Comparison of ENCODE assay signal across 10 mouse cellular contexts in genomic region chr10:43601511-43602396, GRCm38 (mm10). TPM values are rescaled to one million over a fixed set of nuclear protein-coding genes. Genes with fewer than 3 reads are reported as not detected.
DNase-seq lines count a peak whose midpoint lies in the region; ATAC-seq lines count a peak whose summit lies in the region.
"Had no signal": no experiment of that assay in that cellular context is flagged by ENCODE, and none has a peak within 500 bp of the region (broad histone marks: within the 10 kb centered on the region; RNA-seq: fewer than 3 reads in every experiment).

No protein-coding gene starts in this region.

- H3K27ac ChIP-seq in liver, embryonic 11.5 days (ENCODE audit: low read depth, low read length) = 0 out of 2 replicates have a peak overlapping the region, but pooled peaks have one; percentile 41
- H3K27ac ChIP-seq in forebrain, embryonic 13.5 days = peak overlapping the region; percentile 85
- H3K27ac ChIP-seq in limb, embryonic 12.5 days = peak overlapping the region; percentile 78
- H3K27ac ChIP-seq in neural tube, embryonic 15.5 days (replicated peaks) = peak overlapping the region; percentile 80

- H3K4me2 ChIP-seq in liver, embryonic 11.5 days = no peak overlapping the region
- peak overlapping the region; percentile 7; the same call in 1 of the 2 replicates for H3K4me2 ChIP-seq in forebrain, embryonic 13.5 days
- H3K4me2 ChIP-seq in limb, embryonic 12.5 days = peak overlapping the region; percentile 26
- H3K4me2 ChIP-seq in neural tube, embryonic 15.5 days = peak overlapping the region; percentile 26

- H3K9ac ChIP-seq in liver, embryonic 11.5 days (ENCODE audit: low read depth, low read length) = no peak overlapping the region
- H3K9ac ChIP-seq in forebrain, embryonic 13.5 days = no peak overlapping the region
- H3K9ac ChIP-seq in limb, embryonic 12.5 days (replicated peaks) = no peak overlapping the region; the same call in 1 of the 2 replicates
- H3K9ac ChIP-seq in neural tube, embryonic 15.5 days (replicated peaks) = no peak overlapping the region

- DNase-seq in liver, embryonic 11.5 days (ENCODE audit: low spot score) = no peak
- DNase-seq in liver (no peak), MN1 (ENCODE audit: low spot score) (no peak)
- DNase-seq in right cerebral cortex, adult 18-20 months = no peak
- DNase-seq: heart, postnatal 4 days had no signal

- H3K36me3 ChIP-seq in liver, embryonic 11.5 days (ENCODE audit: control insufficient read depth, insufficient read depth, low read length) = no peaks in the 10 kb centered on the region
- H3K36me3 ChIP-seq in forebrain, embryonic 13.5 days (ENCODE audit: poor library complexity, severe bottlenecking) = no peaks in the 10 kb centered on the region
- no peaks in the 10 kb centered on the region for H3K36me3 ChIP-seq in limb, embryonic 12.5 days
- H3K36me3 ChIP-seq in neural tube, embryonic 15.5 days = no peaks in the 10 kb centered on the region

- H3K4me3 ChIP-seq in liver, embryonic 11.5 days (ENCODE audit: low read depth, low read length) = no peak overlapping the region
- H3K4me3 ChIP-seq in forebrain, embryonic 13.5 days = no peak overlapping the region
- H3K4me3 ChIP-seq in limb, embryonic 12.5 days (replicated peaks) = no peak overlapping the region
- H3K4me3 ChIP-seq in neural tube, embryonic 15.5 days (replicated peaks) = no peak overlapping the region
- H3K4me3 ChIP-seq: erythroblast, embryonic 14.5 days had no signal

- H3K9me3 ChIP-seq in liver, embryonic 11.5 days (ENCODE audit: control insufficient read depth, low read length) = no peaks in the 10 kb centered on the region
- H3K9me3 ChIP-seq in forebrain, embryonic 13.5 days (replicated peaks) = no peaks in the 10 kb centered on the region
- H3K9me3 ChIP-seq in limb, embryonic 12.5 days = no peaks in the 10 kb centered on the region
- no peaks in the 10 kb centered on the region for H3K9me3 ChIP-seq in neural tube, embryonic 15.5 days (replicated peaks)

- 51% methylated on average over 14 of the region's 14 CpGs for WGBS in liver, embryonic 11.5 days
- WGBS in forebrain, embryonic 13.5 days = 44% methylated on average over 14 of the region's 14 CpGs
- WGBS in limb, embryonic 12.5 days = 28% methylated on average over 14 of the region's 14 CpGs
- WGBS in neural tube, embryonic 15.5 days = 16% methylated on average over 14 of the region's 14 CpGs

- no peaks in the 10 kb centered on the region for H3K27me3 ChIP-seq in liver, embryonic 11.5 days (replicated peaks; ENCODE audit: control insufficient read depth, insufficient read depth, low read length)
- no peaks in the 10 kb centered on the region for H3K27me3 ChIP-seq in forebrain, embryonic 13.5 days
- H3K27me3 ChIP-seq in limb, embryonic 12.5 days = no peaks in the 10 kb centered on the region
- no peaks in the 10 kb centered on the region for H3K27me3 ChIP-seq in neural tube, embryonic 15.5 days (replicated peaks)

- ATAC-seq in liver, embryonic 11.5 days (replicated peaks; ENCODE audit: low FRiP score) = no peak
- ATAC-seq in forebrain, embryonic 13.5 days = peak; percentile 83
- ATAC-seq in limb, embryonic 12.5 days (ENCODE audit: insufficient number of reproducible peaks, insufficient read depth, low FRiP score, low TSS enrichment, low read depth) = no peak
- ATAC-seq in neural tube, embryonic 15.5 days (ENCODE audit: low FRiP score) = peak; percentile 86
- no peak for ATAC-seq in activated CD4-positive, CD25-positive, alpha-beta regulatory T cell, adult 4 months

- peaks cover 14% of the 10 kb centered on the region for H3K4me1 ChIP-seq in liver, embryonic 11.5 days (replicated peaks; ENCODE audit: control insufficient read depth, insufficient read depth, low read length)
- H3K4me1 ChIP-seq in forebrain, embryonic 13.5 days = peaks cover 12% of the 10 kb centered on the region
- H3K4me1 ChIP-seq in limb, embryonic 12.5 days (replicated peaks) = peaks cover 24% of the 10 kb centered on the region; the same call in 1 of the 2 replicates
- peaks cover 15% of the 10 kb centered on the region for H3K4me1 ChIP-seq in neural tube, embryonic 15.5 days

RNA-seq across cellular contexts. Expression of gene Cd24a, which starts 23.7 kb away (rescaled TPM):
- 420 and 459 TPM in 2 replicates for polyA plus RNA-seq in liver, embryonic 11.5 days (2014; fragmentation: Nextera tagmentation; extraction: Ambion mirVana)
- polyA plus RNA-seq in forebrain, embryonic 13.5 days (2015; fragmentation: Nextera tagmentation; extraction: Ambion mirVana) = 700 and 710 TPM in 2 replicates
- 612 and 635 TPM in 2 replicates for polyA plus RNA-seq in limb, embryonic 12.5 days (2016; fragmentation: Nextera tagmentation; extraction: Ambion mirVana)
- 638 and 740 TPM in 2 replicates for polyA plus RNA-seq in neural tube, embryonic 15.5 days (2015; fragmentation: Nextera tagmentation; extraction: Ambion mirVana)
- 1 to 10 TPM in 1 of 2 experiments, not detected in 1; 6.1 TPM for polyA plus RNA-seq in activated CD4-positive, CD25-positive, alpha-beta regulatory T cell, adult 4 months (2017; shearing (Covaris generic))

Comparison
In these comparisons a context has a peak if more than half of its experiments do, and no peak if none do; other contexts are left out.
1. ATAC-seq: peak in forebrain, embryonic 13.5 days (single experiment) and neural tube, embryonic 15.5 days (single experiment); none in liver, embryonic 11.5 days (single experiment), limb, embryonic 12.5 days (single experiment) and activated CD4-positive, CD25-positive, alpha-beta regulatory T cell, adult 4 months (single experiment).
2. RNA of gene Cd24a, which starts 23.7 kb away (polyA plus RNA-seq): 638 to 740 TPM in neural tube, embryonic 15.5 days, 700 to 710 TPM in forebrain, embryonic 13.5 days, 612 to 635 TPM in limb, embryonic 12.5 days and 420 to 459 TPM in liver, embryonic 11.5 days; 6.1 TPM in activated CD4-positive, CD25-positive, alpha-beta regulatory T cell, adult 4 months; every median in the first group is over 10 times any median in the second.
3. Peak in every context shown above with its lines, with median percentiles within 50 percentile points of each other: H3K27ac ChIP-seq.